Mouse (Mus musculus) erythroblast, embryonic 14.5 days (primary cell): ENCODE measurements around the gene Hspa12a.

ENCODE experiments used
- GATA1 ChIP-seq: IDR thresholded peaks from 2 replicates; pipeline ENCODE4 v1.6.1; 2012; ENCODE audit warnings: low read length, inconsistent platforms, mixed read lengths
- TAL1 ChIP-seq: IDR thresholded peaks from 3 replicates; pipeline ENCODE4 v1.6.1; 2012; ENCODE audit warnings: low read length, inconsistent platforms, mixed read lengths

GRCm38 (mm10) chr19:58910941-58911368 lies 32.5 kb downstream of the Hspa12a start:
- TF ChIP-seq TAL1 (no peak), GATA1 (no peak)
